Mouse (Mus musculus) common myeloid progenitor, adult 5-6 weeks (primary cell): Measurements from ENCODE around the gene Dusp3. TPM values are rescaled to one million over a fixed set of nuclear protein-coding genes. Genes with fewer than 3 reads are reported as not detected.

Source experiments
- ATAC-seq: replicated peaks from 2 replicates; pipeline ENCODE4 v1.8.0; 2016; ENCODE audit warnings: low read depth, mild to moderate bottlenecking, moderate TSS enrichment, inconsistent platforms; ENCODE audit not compliant: poor library complexity, severe bottlenecking
- total RNA-seq: library from RNA; stranded (forward); fragments of 200-1000, 187-1606 nt; gene quantifications from 2 replicates; pipeline ENCODE4 v1.2.3, GENCODE M21; 2017

Gene Dusp3
- total RNA-seq, 1 experiment from 2014 or later, result 6.6 TPM

- ATAC-seq, result no peak
Observed at GRCm38 (mm10) chr11:101950021-101950420, 36.8 kb downstream of the Dusp3 start.

DNA sequence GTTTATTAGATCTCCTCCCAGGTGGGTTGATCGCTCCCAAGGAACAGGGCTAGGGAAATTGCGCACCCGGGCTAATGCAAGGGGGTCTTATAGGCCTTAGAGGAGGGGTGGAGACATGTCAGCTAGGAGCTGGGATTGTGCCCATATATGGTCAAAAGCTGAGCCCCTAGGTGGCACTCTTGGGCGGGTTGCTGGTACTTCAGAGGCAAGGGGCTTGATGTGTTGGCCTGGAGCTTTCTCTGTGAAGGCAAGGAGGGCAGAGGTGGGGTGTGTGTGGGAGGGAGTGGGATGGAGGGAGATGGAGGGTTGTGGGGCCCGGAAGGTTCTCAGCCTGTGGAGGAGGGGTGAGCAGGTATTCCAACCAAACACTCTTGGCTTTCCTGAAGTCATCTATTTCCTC, 40.3 kb downstream of the Dusp3 start:
- ATAC-seq, result no peak

DNA sequence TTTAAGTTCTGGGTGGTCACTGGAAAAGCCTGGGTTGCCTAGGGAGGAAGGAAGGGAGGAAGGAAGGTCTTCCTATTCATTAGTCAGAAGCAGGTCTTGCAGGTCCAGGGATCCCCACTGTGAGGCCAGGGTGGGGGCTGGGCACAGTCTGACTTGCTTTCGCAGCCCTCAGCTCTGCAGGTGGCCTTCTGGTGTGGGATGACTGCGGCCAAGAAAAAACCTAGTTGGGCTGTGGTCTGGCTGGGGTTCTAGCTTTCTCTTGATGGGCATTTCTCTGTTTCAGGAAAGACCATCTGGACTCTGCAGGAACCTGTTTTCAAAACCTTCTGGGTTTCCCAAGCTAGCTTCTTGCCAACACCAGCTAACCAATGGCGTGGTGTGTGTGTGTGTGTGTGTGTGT, 43.8 kb downstream of the Dusp3 start:
- ATAC-seq, result no peak

DNA sequence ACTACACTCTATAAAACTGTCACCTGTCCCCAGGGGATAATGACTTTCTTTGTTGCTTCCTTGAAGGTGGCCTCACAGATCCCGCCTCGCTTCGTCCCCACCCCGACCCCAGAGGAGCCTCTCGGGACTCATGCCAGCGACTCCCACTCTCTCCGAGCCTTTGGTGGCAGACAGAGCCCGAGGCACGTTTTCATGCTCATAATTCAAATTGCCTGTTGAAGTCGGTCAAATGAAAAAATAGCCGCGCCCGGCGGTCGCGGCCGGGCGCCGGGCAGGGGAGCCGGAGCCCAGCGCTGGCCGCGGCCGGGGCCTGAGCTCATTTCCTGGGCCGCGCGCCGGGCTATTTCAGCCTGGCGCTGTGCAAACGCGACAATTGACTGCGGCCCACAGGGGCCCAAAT, 49.7 kb downstream of the Dusp3 start:
- no peak for ATAC-seq

- no peak for ATAC-seq
Observed at GRCm38 (mm10) chr11:101936421-101936820, 50.4 kb downstream of the Dusp3 start.

DNA sequence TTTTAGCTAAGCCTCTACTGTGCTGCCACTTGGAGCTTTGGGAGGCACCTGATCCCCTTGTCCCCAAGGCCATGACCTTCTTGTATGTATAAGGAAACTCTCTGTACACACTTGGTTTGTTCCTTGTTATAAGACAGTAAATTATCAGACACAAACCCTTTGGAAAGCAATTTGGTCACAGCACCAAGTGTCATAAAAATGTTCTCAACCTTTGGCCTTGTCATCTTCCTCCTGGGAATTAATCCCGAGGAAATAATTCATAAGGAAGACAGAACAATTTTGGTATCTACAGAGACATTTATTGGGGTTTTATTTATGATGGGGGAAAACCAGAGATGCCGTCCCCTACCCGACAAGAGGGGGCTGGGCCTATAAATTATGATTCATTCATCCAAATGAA, 51.1 kb downstream of the Dusp3 start:
- no peak for ATAC-seq

DNA sequence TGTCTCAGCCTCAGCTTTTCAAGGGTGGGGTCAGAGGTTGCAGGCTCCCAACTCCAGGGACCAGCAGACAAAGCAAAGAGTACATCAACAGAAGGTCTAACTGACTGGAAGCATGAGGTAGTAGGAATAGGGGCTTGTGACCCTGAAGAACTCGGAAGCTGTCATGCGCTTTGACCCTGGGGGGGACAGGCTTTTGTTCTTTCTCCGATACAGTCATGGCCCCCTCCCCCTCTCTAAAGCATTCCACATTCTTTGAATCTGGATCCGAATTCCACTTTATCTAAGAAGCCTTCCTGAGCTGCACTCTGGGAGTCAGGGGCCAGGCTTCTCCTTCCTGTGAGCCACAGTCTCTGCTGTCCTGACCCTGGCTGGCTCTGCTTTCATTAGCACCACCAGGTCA, 54.8 kb downstream of the Dusp3 start:
- ATAC-seq, result no peak

DNA sequence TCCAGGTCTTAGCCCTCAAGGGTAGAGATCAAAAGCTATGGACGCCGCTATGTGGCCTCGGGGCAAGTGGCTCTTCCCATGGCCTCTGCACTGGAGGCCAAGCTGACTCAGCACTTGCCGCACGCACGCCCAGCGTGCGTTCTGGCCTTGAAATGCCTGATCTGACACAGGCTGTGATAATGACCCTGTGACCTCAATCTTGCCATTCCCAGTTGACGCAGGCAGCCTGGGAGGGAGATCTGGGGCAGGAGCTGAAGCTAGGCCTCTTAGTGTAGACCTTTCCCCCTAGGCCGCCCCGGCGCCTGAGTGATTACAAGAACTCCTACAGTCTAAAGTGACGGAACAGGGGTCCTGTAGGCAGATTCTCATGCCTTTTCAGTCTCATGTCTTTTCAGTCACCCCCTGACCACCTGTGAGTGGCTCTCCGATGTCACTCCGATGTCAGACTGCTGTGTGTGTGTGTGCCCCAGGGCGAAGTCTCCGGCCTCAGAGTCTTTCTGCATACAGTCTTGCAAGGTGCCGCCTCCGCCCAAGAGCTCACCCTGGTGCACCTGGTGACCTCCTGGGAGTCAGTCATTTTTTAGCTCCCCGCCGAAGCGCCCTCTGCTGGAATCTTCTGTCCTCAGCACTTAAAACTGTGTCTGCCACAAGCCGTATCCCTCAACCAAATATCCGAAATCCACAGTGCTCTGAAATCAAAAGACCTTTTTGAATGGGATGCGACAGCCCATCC, 58.6 kb downstream of the Dusp3 start:
- no peak for ATAC-seq

DNA sequence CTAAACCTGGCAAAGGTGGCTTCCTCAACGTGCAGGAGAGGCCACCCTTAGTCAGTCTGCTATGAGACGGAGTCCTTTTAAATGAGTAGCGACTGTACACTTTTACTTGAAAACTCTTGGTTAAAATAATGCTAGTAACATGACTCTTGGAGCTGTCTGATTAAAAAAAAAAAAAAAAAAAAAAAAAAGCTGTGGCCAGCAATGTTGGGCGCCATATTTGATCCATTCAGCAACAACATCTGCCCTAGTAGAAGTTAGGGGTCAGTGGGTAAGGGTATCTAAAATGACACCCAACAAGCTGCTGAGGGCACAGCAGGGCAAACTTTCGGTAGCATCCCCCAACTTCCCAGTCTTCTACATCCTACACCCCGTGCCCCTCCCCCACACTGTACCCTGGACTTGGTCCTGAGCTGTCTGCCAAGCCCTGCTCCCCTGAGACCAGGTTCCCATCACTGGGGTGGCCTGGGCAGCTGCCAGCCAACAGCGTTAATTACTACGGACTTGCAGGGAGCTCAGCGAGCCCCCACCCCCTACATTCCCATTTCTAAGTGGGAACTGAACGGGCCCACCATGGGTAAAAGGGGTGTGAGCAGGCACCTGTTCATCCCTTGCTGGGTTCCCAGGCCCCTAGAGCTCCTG, 59.7 kb downstream of the Dusp3 start:
- ATAC-seq, result no peak

DNA sequence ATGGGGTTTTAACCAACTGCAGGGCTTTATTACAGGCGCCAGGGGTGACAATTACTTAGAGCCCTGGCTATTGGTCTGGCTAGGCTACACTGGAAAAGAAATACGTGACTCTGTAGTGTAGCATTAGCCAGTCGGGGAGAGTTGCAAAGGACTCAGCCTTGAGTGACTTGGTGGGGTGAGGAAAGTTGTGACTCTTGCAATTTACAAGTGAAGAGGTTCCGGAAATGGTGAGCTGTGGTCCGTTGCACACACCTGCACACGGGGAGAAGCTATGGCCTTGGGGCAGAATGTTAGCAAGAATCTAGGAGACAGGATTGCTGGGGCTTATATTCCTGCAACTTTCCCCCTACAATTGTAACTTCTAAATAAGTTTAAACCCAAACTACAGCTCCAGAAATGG, 61.2 kb downstream of the Dusp3 start:
- ATAC-seq, result no peak

DNA sequence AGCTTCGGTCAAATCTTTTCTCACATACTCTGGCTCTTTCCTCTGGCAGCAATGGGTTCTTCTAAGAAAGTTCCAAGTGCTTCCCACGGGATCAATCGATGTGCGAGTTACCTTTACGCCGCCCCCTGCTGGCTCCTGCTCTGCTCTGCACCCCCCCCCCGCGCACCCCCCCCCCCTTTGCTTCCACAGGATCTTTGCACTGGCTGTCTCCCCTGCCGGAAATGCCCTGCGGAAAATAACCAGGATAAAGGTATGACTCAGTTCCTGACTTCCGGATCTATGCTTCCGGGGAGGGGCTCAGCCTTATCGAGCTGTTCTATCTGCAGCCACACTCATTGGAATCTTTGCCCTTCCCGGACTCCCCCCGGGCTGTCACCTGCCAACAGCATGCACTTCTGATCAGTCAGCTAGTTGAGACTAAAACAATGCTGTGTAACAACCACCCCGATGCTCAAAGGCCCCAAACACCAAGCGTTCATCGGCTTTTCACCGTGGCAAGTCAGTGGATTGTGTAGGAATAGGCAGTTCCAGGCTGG, 62.3 kb downstream of the Dusp3 start:
- no peak for ATAC-seq

DNA sequence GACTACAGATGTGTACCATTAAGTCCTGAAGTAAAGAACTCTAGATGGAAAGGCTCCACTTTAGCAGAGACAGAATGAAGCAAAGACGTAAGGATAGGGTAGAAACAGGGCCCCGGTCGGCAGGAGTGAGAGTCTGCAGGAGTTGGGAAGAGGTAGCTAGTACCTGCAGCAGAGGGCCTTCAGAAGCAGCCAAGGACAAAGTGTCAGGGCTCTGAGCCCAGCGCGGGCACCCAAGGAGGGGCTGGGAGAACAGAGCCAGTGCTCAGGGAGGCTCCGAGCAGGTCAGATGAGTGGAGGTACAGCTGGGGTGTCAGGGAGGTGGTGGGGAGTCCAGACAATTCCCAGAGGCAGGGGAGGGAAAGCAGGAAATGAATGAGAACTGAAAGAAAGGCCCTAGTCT, 62.8 kb downstream of the Dusp3 start:
- no peak for ATAC-seq

DNA sequence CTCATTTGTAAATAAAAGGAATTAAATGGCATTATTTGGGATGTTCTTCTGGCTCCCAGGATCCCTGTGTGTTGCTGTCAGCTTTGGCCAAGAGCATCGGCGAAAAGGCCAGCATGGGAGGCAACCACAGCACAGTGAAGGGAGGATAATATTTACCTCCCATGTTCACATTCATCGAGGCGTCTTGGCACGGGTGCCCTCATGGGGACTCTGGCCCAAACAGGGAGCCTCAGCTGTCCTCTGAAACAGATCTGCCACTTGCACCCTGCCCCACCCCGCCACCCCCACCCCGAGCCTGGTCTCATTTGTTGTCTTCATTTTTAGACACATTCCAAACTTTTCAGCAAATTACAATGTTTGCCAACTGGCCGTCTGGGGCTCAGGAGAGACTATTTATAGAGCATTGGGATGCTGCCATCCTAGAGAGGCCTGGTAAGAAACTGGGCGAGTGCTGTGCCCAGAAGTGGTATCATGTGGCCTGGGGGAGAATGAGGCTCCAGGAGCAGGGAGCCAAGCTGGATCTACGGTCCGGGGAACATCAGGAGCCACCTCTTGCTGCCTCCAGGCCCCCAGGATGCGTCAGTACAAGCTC, 65.4 kb downstream of the Dusp3 start:
- ATAC-seq, result no peak

Other genes with a start within 250 kb of the Dusp3 start
- not detected in 2 replicates for gene Etv4, start 201.6 kb downstream of the Dusp3 start, total RNA-seq
- not detected in 2 replicates for gene Meox1, start 92.6 kb downstream of the Dusp3 start, total RNA-seq
- not detected in 2 replicates for gene Sost, start 20.0 kb downstream of the Dusp3 start, total RNA-seq
- gene Cfap97d1, start 2.7 kb downstream of the Dusp3 start, total RNA-seq, result not detected in 2 replicates
- gene Mpp3, start 41.4 kb upstream of the Dusp3 start, total RNA-seq, result not detected in 2 replicates
- gene Cd300lg, start 54.5 kb upstream of the Dusp3 start, total RNA-seq, result 0.10 and 0.78 TPM in 2 replicates
- 0.50 and 0.58 TPM in 2 replicates for gene Mpp2, start 101.5 kb upstream of the Dusp3 start, total RNA-seq
- not detected in 2 replicates for gene Ppy, start 114.3 kb upstream of the Dusp3 start, total RNA-seq
- not detected in 2 replicates for gene Pyy, start 120.8 kb upstream of the Dusp3 start, total RNA-seq
- 0.53 and 1.7 TPM in 2 replicates for gene Nags, start 158.5 kb upstream of the Dusp3 start, total RNA-seq
- 11.3 and 21.5 TPM in 2 replicates for gene Tmem101, start 169.4 kb upstream of the Dusp3 start, total RNA-seq
- 62.2 and 71.8 TPM in 2 replicates for gene Lsm12, start 198.3 kb upstream of the Dusp3 start, total RNA-seq
- gene G6pc3, start 202.6 kb upstream of the Dusp3 start, total RNA-seq, result 45.2 and 51.6 TPM in 2 replicates
- 20.7 and 26.0 TPM in 2 replicates for gene Hdac5, start 243.2 kb upstream of the Dusp3 start, total RNA-seq